Mouse (Mus musculus) small intestine, adult 2 months (tissue): ENCODE data around the gene Pcsk1n.
"Not testable (repeated sequence)": the region's sequence is repeated elsewhere in the genome, so short reads cannot be mapped to it uniquely, and the experiment has no call there.

Experiments used
- CTCF ChIP-seq: fragments of 200-500 bp; IDR thresholded peaks from 2 replicates; pipeline ENCODE4 v1.5.1; 2012; ENCODE audit warnings: low read depth, mild to moderate bottlenecking, control low read depth, inconsistent platforms, low read length, moderate library complexity, mixed read lengths; ENCODE audit not compliant: insufficient replicate concordance, insufficient read length; ENCODE audit errors: extremely low read depth
- POLR2A ChIP-seq: fragments of 200-500 bp; IDR thresholded peaks from 2 replicates; pipeline ENCODE4 v1.6.1; 2012; ENCODE audit warnings: low read depth, mild to moderate bottlenecking, control low read depth, inconsistent platforms, low read length, moderate library complexity

- TF ChIP-seq CTCF, POLR2A: not testable (repeated sequence)
Observed at GRCm38 (mm10) chrX:7917960-7918359, 1.7 kb upstream of the Pcsk1n start.
